Comparison of ENCODE assay signal across 7 mouse cellular contexts in genomic region chr1:42694665-42695577, GRCm38 (mm10). TPM values are rescaled to one million over a fixed set of nuclear protein-coding genes. Genes with fewer than 3 reads are reported as not detected.
A peak's percentile ranks its signal among the peaks of the same experiment; 100 is the strongest.
DNase-seq lines count a peak whose midpoint lies in the region; ATAC-seq lines count a peak whose summit lies in the region.

No protein-coding gene starts in this region.

- H3K27ac ChIP-seq in forebrain, embryonic 11.5 days (ENCODE audit: low read depth, low read length), result peak overlapping the region; percentile 97
- H3K27ac ChIP-seq in kidney, embryonic 15.5 days, result peak overlapping the region; percentile 85
- peak overlapping the region; percentile 100 for H3K27ac ChIP-seq in midbrain, embryonic 13.5 days

- H3K27me3 ChIP-seq in megakaryocyte, embryonic 14.5 days (replicated peaks), result peaks cover 91% of the 10 kb centered on the region
- H3K27me3 ChIP-seq in forebrain, embryonic 11.5 days (ENCODE audit: control insufficient read depth, insufficient read depth, low read length), result no peaks in the 10 kb centered on the region; the same call in 1 of the 2 replicates
- peaks cover 95% of the 10 kb centered on the region for H3K27me3 ChIP-seq in kidney, embryonic 15.5 days
- H3K27me3 ChIP-seq in midbrain, embryonic 13.5 days, result no peaks in the 10 kb centered on the region

- DNase-seq in forebrain, embryonic 11.5 days (ENCODE audit: low spot score), result peak; percentile 89
- DNase-seq in testis, postnatal 14 days (ENCODE audit: low spot score), result no peak
- no peak for DNase-seq in thymus, postnatal 36 days

- WGBS in forebrain, embryonic 11.5 days, result 0% methylated on average over 48 of the region's 60 CpGs
- WGBS in kidney, embryonic 15.5 days, result under 1% methylated on average over 47 of the region's 60 CpGs
- under 1% methylated on average over 53 of the region's 60 CpGs for WGBS in midbrain, embryonic 13.5 days

- peaks cover 50% of the 10 kb centered on the region for H3K4me1 ChIP-seq in megakaryocyte, embryonic 14.5 days
- peaks cover under 1% of the 10 kb centered on the region; the same call in 1 of the 2 replicates for H3K4me1 ChIP-seq in forebrain, embryonic 11.5 days (replicated peaks; ENCODE audit: control insufficient read depth, insufficient read depth, low read length)
- H3K4me1 ChIP-seq in kidney, embryonic 15.5 days, result peaks cover 52% of the 10 kb centered on the region
- peaks cover 12% of the 10 kb centered on the region for H3K4me1 ChIP-seq in midbrain, embryonic 13.5 days (replicated peaks)

- ATAC-seq in megakaryocyte, adult 5-6 weeks (ENCODE audit: poor library complexity, severe bottlenecking), result no peak
- ATAC-seq in forebrain, embryonic 11.5 days (replicated peaks; ENCODE audit: low FRiP score), result peak; percentile 58
- ATAC-seq in kidney, embryonic 15.5 days (replicated peaks; ENCODE audit: low FRiP score), result peak; percentile 63
- ATAC-seq in midbrain, embryonic 13.5 days, result peak; percentile 64

- H3K4me3 ChIP-seq in megakaryocyte, embryonic 14.5 days (replicated peaks), result peak overlapping the region; percentile 85
- H3K4me3 ChIP-seq in forebrain, embryonic 11.5 days (ENCODE audit: low read depth, low read length), result peak overlapping the region; percentile 95
- H3K4me3 ChIP-seq in kidney, embryonic 15.5 days (replicated peaks), result peak overlapping the region; percentile 57
- H3K4me3 ChIP-seq in midbrain, embryonic 13.5 days (replicated peaks), result peak overlapping the region; percentile 96

- H3K36me3 ChIP-seq in megakaryocyte, embryonic 14.5 days (replicated peaks; ENCODE audit: low read length), result no peaks in the 10 kb centered on the region
- H3K36me3 ChIP-seq in forebrain, embryonic 11.5 days (ENCODE audit: control insufficient read depth, insufficient read depth, low read length), result peaks cover 2% of the 10 kb centered on the region; the same call in 1 of the 2 replicates
- no peaks in the 10 kb centered on the region for H3K36me3 ChIP-seq in kidney, embryonic 15.5 days
- peaks cover 23% of the 10 kb centered on the region for H3K36me3 ChIP-seq in midbrain, embryonic 13.5 days

- H3K4me2 ChIP-seq in forebrain, embryonic 11.5 days (ENCODE audit: low read depth, low read length, severe bottlenecking), result peak overlapping the region; percentile 61
- H3K4me2 ChIP-seq in kidney, embryonic 15.5 days, result peak overlapping the region; percentile 62
- peak overlapping the region; percentile 91 for H3K4me2 ChIP-seq in midbrain, embryonic 13.5 days (replicated peaks)

- peaks cover 6% of the 10 kb centered on the region; the same call in 1 of the 2 replicates for H3K9me3 ChIP-seq in megakaryocyte, embryonic 14.5 days
- H3K9me3 ChIP-seq in forebrain, embryonic 11.5 days (ENCODE audit: control insufficient read depth, low read length), result no peaks in the 10 kb centered on the region
- no peaks in the 10 kb centered on the region for H3K9me3 ChIP-seq in kidney, embryonic 15.5 days (replicated peaks)
- H3K9me3 ChIP-seq in midbrain, embryonic 13.5 days, result no peaks in the 10 kb centered on the region

- H3K9ac ChIP-seq in forebrain, embryonic 11.5 days (ENCODE audit: low read length), result peak overlapping the region; percentile 86
- H3K9ac ChIP-seq in kidney, embryonic 15.5 days, result peak overlapping the region; percentile 50
- peak overlapping the region; percentile 89 for H3K9ac ChIP-seq in midbrain, embryonic 13.5 days (replicated peaks)

RNA-seq across cellular contexts. Expression of gene Pou3f3, which starts 0.6 kb away (rescaled TPM):
- not detected in 2 replicates for polyA plus RNA-seq in megakaryocyte, embryonic 14.5 days (2012; ENCODE audit: insufficient read depth, low replicate concordance)
- not detected in 2 replicates for total RNA-seq in megakaryocyte, adult 5-6 weeks (2015)
- total RNA-seq in megakaryocyte, adult 5-6 weeks (2017), result not detected in 2 replicates
- 28.5 and 29.3 TPM in 2 replicates for polyA plus RNA-seq in forebrain, embryonic 11.5 days (2014; fragmentation: Nextera tagmentation; extraction: Ambion mirVana)
- 8.9 and 9.2 TPM in 2 replicates for polyA plus RNA-seq in kidney, embryonic 15.5 days (2015; fragmentation: Nextera tagmentation; extraction: Ambion mirVana)
- 28.2 and 28.4 TPM in 2 replicates for polyA plus RNA-seq in midbrain, embryonic 13.5 days (2015; fragmentation: Nextera tagmentation; extraction: Ambion mirVana)
